In genomic region chr10:31260914-31261313, GRCm38 (mm10) we compare ENCODE assay signal across 12 mouse cellular contexts. TPM values are rescaled to one million over a fixed set of nuclear protein-coding genes. Genes with fewer than 3 reads are reported as not detected.
DNase-seq lines count a peak whose midpoint lies in the region; ATAC-seq lines count a peak whose summit lies in the region.
"Had no signal": no experiment of that assay in that cellular context is flagged by ENCODE, and none has a peak within 500 bp of the region (broad histone marks: within the 10 kb centered on the region; RNA-seq: fewer than 3 reads in every experiment).

No protein-coding gene starts in this region.

- H3K4me3 ChIP-seq in heart, embryonic 14.5 days (ENCODE audit: control insufficient read depth in 1 of 2, insufficient read depth in 1 of 2, low read depth in 1 of 2, low read length in 2 of 2), result no peak overlapping the region
- H3K4me3 ChIP-seq in liver, embryonic 12.5 days, result no peak overlapping the region
- H3K4me3 ChIP-seq: limb, embryonic 12.5 days; megakaryocyte, embryonic 14.5 days; neural tube, embryonic 12.5 days had no signal

- no peaks in the 10 kb centered on the region for H3K27me3 ChIP-seq in heart, embryonic 14.5 days (ENCODE audit: control insufficient read depth, insufficient read depth, low read length)
- H3K27me3 ChIP-seq in liver, embryonic 12.5 days (replicated peaks), result no peaks in the 10 kb centered on the region
- H3K27me3 ChIP-seq: limb, embryonic 12.5 days; megakaryocyte, embryonic 14.5 days; neural tube, embryonic 12.5 days had no signal

- peak; percentile 66 for DNase-seq in adrenal gland, postnatal 10 days
- no peak for DNase-seq in adrenal gland, adult 8-10 months
- peak; percentile 30 to 40 for DNase-seq in left cerebral cortex, postnatal 14 days (ENCODE audit: low spot score in 2 of 2)
- DNase-seq in left cerebral cortex, adult 11 months (ENCODE audit: low spot score), result no peak
- DNase-seq in lung, postnatal 25 days (ENCODE audit: low spot score), result peak; percentile 21
- DNase-seq: forebrain, postnatal 0 days had no signal

- peak overlapping the region; percentile 74 to 85 for H3K27ac ChIP-seq in heart, embryonic 14.5 days (replicated peaks in 1 of 2; ENCODE audit: control insufficient read depth in 1 of 2, insufficient read depth in 1 of 2, low read depth in 2 of 2, low read length in 2 of 2)
- H3K27ac ChIP-seq in liver, embryonic 12.5 days, result no peak overlapping the region
- H3K27ac ChIP-seq: limb, embryonic 12.5 days; neural tube, embryonic 12.5 days had no signal

- peaks cover 9 to 22% of the 10 kb centered on the region in 2 experiments for H3K4me1 ChIP-seq in heart, embryonic 14.5 days (ENCODE audit: control insufficient read depth in 2 of 2, insufficient read depth in 2 of 2, low read length in 2 of 2)
- no peaks in the 10 kb centered on the region for H3K4me1 ChIP-seq in liver, embryonic 12.5 days
- H3K4me1 ChIP-seq: limb, embryonic 12.5 days; neural tube, embryonic 12.5 days had no signal

- WGBS in heart, embryonic 14.5 days, result 16% methylated on average over 7 of the region's 7 CpGs
- 65% methylated on average over 7 of the region's 7 CpGs for WGBS in liver, embryonic 12.5 days (ENCODE audit: insufficient replicate concordance)

- no peaks in the 10 kb centered on the region for H3K9me3 ChIP-seq in heart, embryonic 14.5 days (ENCODE audit: control insufficient read depth, low read length)
- no peaks in the 10 kb centered on the region for H3K9me3 ChIP-seq in liver, embryonic 12.5 days (replicated peaks)
- H3K9me3 ChIP-seq: limb, embryonic 12.5 days; megakaryocyte, embryonic 14.5 days; neural tube, embryonic 12.5 days had no signal

- H3K36me3 ChIP-seq in heart, embryonic 14.5 days (ENCODE audit: control insufficient read depth, insufficient read depth, low read length), result no peaks in the 10 kb centered on the region
- no peaks in the 10 kb centered on the region for H3K36me3 ChIP-seq in liver, embryonic 12.5 days
- H3K36me3 ChIP-seq: limb, embryonic 12.5 days; neural tube, embryonic 12.5 days had no signal

- peak overlapping the region; percentile 31 for H3K4me2 ChIP-seq in heart, embryonic 14.5 days (ENCODE audit: low read length)
- H3K4me2 ChIP-seq in liver, embryonic 12.5 days, result no peak overlapping the region
- H3K4me2 ChIP-seq: limb, embryonic 12.5 days; neural tube, embryonic 12.5 days had no signal

- ATAC-seq in heart, embryonic 14.5 days (ENCODE audit: insufficient number of reproducible peaks, insufficient read depth, low FRiP score, low read depth), result no peak
- ATAC-seq in liver, embryonic 12.5 days, result no peak
- ATAC-seq in granulocyte monocyte progenitor cell, adult 5-6 weeks (replicated peaks; ENCODE audit: poor library complexity, severe bottlenecking), result no peak
- ATAC-seq: forebrain, postnatal 0 days had no signal

- peak overlapping the region; percentile 52 for H3K9ac ChIP-seq in heart, embryonic 14.5 days (ENCODE audit: low read length)
- H3K9ac ChIP-seq in liver, embryonic 12.5 days, result no peak overlapping the region
- H3K9ac ChIP-seq: forebrain, postnatal 0 days; limb, embryonic 12.5 days; neural tube, embryonic 12.5 days had no signal

- intact Hi-C loops in left cerebral cortex, postnatal 14 days (cut with DNase I), result no loop called here

RNA-seq across cellular contexts. Expression of gene Hddc2, which starts 52.3 kb away (rescaled TPM):
- 10 to 100 TPM; 36.8 to 45.7 TPM for total RNA-seq in adrenal gland, postnatal 10 days (2021)
- total RNA-seq in adrenal gland, adult 8-10 months (2022), result 10 to 100 TPM; 35.9 to 40.0 (median 38.0) TPM
- 10 to 100 TPM; 26.1 to 29.0 TPM for total RNA-seq in left cerebral cortex, postnatal 14 days (2021)
- polyA plus RNA-seq in heart, embryonic 14.5 days (2014; fragmentation: Nextera tagmentation; extraction: Ambion mirVana), result 52.4 and 55.4 TPM in 2 replicates
- polyA plus RNA-seq in liver, embryonic 12.5 days (2016; fragmentation: Nextera tagmentation; extraction: Ambion mirVana), result 28.9 and 31.7 TPM in 2 replicates
- 32.6 and 43.8 TPM in 2 replicates for total RNA-seq in granulocyte monocyte progenitor cell, adult 5-6 weeks (2014; fragmentation: Nextera tagmentation)
- total RNA-seq in granulocyte monocyte progenitor cell, adult 5-6 weeks (2017), result 51.1 and 59.3 TPM in 2 replicates

Comparison
In these comparisons a context has a peak if more than half of its experiments do, and no peak if none do; other contexts are left out.
1. DNase-seq: peak in adrenal gland, postnatal 10 days (single experiment), left cerebral cortex, postnatal 14 days (2 of 2) and lung, postnatal 25 days (single experiment); none in adrenal gland, adult 8-10 months (single experiment) and left cerebral cortex, adult 11 months (single experiment).